Mouse (Mus musculus) intestine, postnatal 0 days (tissue): ENCODE measurements around the gene Ap5z1. TPM values are rescaled to one million over a fixed set of nuclear protein-coding genes. Genes with fewer than 3 reads are reported as not detected.

ENCODE experiments used
- ATAC-seq: fragments of 200-750 bp; cut with Nextera tagmentation; 2 replicates; pipeline ENCODE4 v1.8.0; 2017; ENCODE audit warnings: mild to moderate bottlenecking, moderate TSS enrichment, moderate library complexity
- H3K27ac ChIP-seq: fragments of 300-500 bp; sonication (generic); 2 replicates; pipeline ENCODE4 v1.5.1; 2014; ENCODE audit warnings: mild to moderate bottlenecking, low read depth, low read length, moderate library complexity
- H3K27me3 ChIP-seq: fragments of 300-500 bp; sonication (generic); replicated peaks from 2 replicates; pipeline ENCODE4 v1.6.1; 2014; ENCODE audit warnings: low read length, mixed read lengths; ENCODE audit not compliant: control insufficient read depth, insufficient read depth
- H3K36me3 ChIP-seq: fragments of 300-500 bp; sonication (generic); 2 replicates; pipeline ENCODE4 v1.6.1; 2014; ENCODE audit warnings: mild to moderate bottlenecking, moderate library complexity; ENCODE audit not compliant: control insufficient read depth, insufficient read depth
- H3K4me1 ChIP-seq: fragments of 300-500 bp; sonication (generic); replicated peaks from 2 replicates; pipeline ENCODE4 v1.6.1; 2014; ENCODE audit warnings: antibody characterized with exemption, low read length, mixed read lengths; ENCODE audit not compliant: control insufficient read depth, insufficient read depth
- H3K4me2 ChIP-seq: fragments of 300-500 bp; sonication (generic); replicated peaks from 2 replicates; pipeline ENCODE4 v1.6.1; 2014; ENCODE audit warnings: low read depth, mild to moderate bottlenecking, moderate library complexity
- H3K4me3 ChIP-seq: fragments of 300-500 bp; sonication (generic); 2 replicates; pipeline ENCODE4 v1.5.1; 2014; ENCODE audit warnings: low read depth, low read length
- H3K9ac ChIP-seq: fragments of 300-500 bp; sonication (generic); 2 replicates; pipeline ENCODE4 v1.6.1; 2014; ENCODE audit warnings: mild to moderate bottlenecking, low read depth, low read length
- H3K9me3 ChIP-seq: fragments of 300-500 bp; sonication (generic); 2 replicates; pipeline ENCODE4 v1.6.1; 2016; ENCODE audit warnings: mixed run types; ENCODE audit not compliant: control insufficient read depth
- CTCF ChIP-seq: sonication (generic); IDR thresholded peaks from 2 replicates; pipeline ENCODE4 v1.5.1; 2016; ENCODE audit warnings: low read depth, mild to moderate bottlenecking, control low read depth, antibody characterized with exemption, moderate library complexity
- WGBS: fragments of 180-500 bp; shearing (Covaris S2); extraction: QIAGEN DNeasy Blood & Tissue Kit; methylation state at CpG from one replicate; pipeline ENCODE4 v1.1.7; 2014; 5-methylcytosine and 5-hydroxymethylcytosine counted together
- polyA plus RNA-seq: library from polyadenylated mRNA; unstranded; fragments of >200 nt; fragmentation: Nextera tagmentation; extraction: Ambion mirVana; gene quantifications from 2 replicates; pipeline ENCODE4 v1.2.1, GENCODE M21; 2015

The Ap5z1 gene
- polyA plus RNA-seq, 1 experiment from 2014 or later, result 9.0 TPM

DNA sequence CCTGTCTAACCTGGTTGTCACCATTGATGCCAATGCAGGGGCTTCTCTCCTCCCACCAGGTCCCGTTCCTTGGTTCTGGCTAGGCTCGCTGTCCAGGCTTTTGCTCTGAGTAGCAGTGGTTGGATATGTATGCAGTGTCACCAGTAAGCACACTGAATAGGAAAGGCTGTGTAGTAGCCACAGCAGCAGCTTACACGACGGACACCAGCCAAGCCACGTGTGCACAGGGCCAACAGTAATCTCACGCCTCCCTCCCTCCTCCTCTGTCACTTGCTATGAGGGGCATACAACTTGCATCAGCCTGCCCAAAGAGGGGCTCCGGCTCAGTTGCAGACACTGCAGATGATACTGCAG lies 46.3 kb downstream of the Ap5z1 start:
- H3K9ac ChIP-seq, result no peak overlapping the region

DNA sequence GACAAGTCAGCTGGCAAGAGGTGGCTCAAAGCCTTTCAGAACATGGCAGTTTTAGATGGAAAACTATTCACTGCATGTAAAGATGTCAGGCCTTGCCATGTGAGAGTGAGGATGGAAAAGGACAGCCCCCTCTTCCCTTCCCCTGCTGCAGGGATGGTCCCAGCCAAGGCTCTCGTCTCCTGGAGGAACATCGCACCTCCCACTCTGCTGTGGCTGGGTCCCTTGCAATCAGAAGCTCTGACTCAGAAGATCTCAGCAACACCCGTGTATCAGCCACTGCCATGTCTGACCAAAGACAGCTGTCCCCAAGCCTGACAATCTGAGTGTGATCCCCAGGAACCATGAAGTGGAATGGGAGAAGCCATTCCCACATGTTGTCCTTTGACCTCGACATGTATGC lies 48.4 kb downstream of the Ap5z1 start:
- H3K27ac ChIP-seq, result no peak overlapping the region

More for the DNA sequence above, 46.3 kb downstream of the Ap5z1 start:
- no peak overlapping the region for H3K4me2 ChIP-seq
- ATAC-seq, result no peak
- no peaks in the 10 kb centered on the region for H3K9me3 ChIP-seq
- no peaks in the 10 kb centered on the region for H3K36me3 ChIP-seq
- no peak for TF ChIP-seq CTCF
- no peaks in the 10 kb centered on the region for H3K4me1 ChIP-seq
- no peaks in the 10 kb centered on the region for H3K27me3 ChIP-seq
- WGBS, result 73% methylated on average over 7 of the region's 7 CpGs
- no peak overlapping the region for H3K27ac ChIP-seq
- no peak overlapping the region for H3K4me3 ChIP-seq

DNA sequence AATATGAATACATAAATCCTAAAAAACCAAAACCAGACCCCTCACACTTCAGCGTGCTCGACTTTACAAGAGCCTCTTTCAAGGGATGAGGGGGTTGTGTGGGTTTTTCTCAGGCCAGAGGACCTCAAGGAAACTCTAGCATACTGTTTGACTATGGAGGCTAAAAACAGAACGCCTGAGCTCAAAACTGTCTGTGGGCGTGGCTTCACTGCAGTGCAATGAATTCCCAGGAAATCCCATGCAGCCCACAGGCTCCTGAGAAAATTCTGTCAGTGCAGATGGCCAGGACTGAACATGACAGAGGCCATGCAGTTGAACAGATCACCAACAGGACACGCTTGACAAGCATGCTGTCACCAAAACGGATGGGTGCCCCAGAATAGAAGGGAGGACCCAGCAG lies 55.2 kb downstream of the Ap5z1 start:
- ATAC-seq, result no peak
- H3K9ac ChIP-seq, result no peak overlapping the region
- no peak overlapping the region for H3K27ac ChIP-seq
- H3K9me3 ChIP-seq, result no peaks in the 10 kb centered on the region
- no peaks in the 10 kb centered on the region for H3K27me3 ChIP-seq
- H3K4me3 ChIP-seq, result no peak overlapping the region
- no peak for TF ChIP-seq CTCF
- WGBS, result 51% methylated on average over 6 of the region's 6 CpGs
- H3K4me2 ChIP-seq, result no peak overlapping the region
- no peaks in the 10 kb centered on the region for H3K36me3 ChIP-seq
- H3K4me1 ChIP-seq, result no peaks in the 10 kb centered on the region

More for the DNA sequence above, 48.4 kb downstream of the Ap5z1 start:
- no peak for ATAC-seq
- 72% methylated on average over 4 of the region's 4 CpGs for WGBS
- Histone ChIP-seq H3K27me3 (no peaks in the 10 kb centered on the region), H3K36me3 (no peaks in the 10 kb centered on the region), H3K9ac (no peak overlapping the region), H3K4me2 (no peak overlapping the region), H3K4me3 (no peak overlapping the region), H3K9me3 (no peaks in the 10 kb centered on the region), H3K4me1 (no peaks in the 10 kb centered on the region)
- TF ChIP-seq CTCF, result no peak

DNA sequence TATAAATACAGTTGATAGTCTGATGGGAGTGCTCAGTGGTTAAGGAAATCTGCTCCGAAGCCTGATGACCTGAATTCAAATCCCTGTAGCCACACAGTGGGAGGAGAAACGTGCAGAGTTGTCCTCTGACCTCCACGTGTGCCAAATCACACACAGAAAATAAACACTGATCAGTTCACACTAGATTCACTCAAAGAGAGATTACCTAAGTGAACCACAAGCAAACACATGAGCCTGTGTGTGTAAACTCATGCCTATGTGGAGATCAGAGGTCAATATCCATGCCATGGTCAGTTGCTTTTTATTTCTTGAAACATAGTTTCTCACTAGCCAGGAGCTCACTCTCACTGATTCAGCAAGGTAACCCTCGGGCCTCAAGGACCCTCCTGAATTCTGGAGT lies 56.6 kb downstream of the Ap5z1 start:
- WGBS, result 63% methylated on average over 4 of the region's 4 CpGs

DNA sequence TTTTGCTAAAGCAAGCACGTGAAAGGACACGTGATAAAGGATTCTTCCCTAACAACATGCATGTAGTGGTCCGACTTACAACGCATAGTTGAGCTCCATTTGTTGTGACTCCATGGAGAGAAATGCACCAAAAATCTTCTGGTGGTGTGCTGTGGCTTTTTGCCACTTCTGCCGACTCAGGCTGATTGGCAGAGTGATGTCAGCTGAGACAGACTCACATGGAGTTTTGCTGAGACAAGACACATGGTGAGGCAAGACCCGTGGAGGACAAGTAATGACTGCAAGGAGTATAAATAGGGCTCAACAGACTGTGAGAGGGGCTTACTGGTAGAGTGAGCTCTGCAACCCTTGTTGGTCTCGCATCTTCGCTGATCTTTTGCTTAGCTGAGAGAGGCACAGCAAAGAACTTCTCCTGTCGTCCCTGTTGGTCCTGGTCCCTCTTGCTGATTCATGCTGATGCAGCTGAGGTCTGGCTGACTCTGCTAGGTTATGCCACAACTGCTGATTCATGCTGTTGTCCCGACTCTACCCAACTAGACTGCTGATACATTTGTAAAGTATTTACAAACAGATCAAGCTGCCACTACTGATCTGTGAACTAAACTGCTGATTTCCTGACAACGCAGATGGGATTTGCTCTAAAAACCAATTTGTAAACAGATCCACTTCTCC lies 57.6 kb downstream of the Ap5z1 start:
- no peak for ATAC-seq
- Histone ChIP-seq H3K9me3 (no peaks in the 10 kb centered on the region), H3K4me1 (no peaks in the 10 kb centered on the region), H3K27ac (no peak overlapping the region), H3K27me3 (no peaks in the 10 kb centered on the region), H3K36me3 (no peaks in the 10 kb centered on the region), H3K4me3 (no peak overlapping the region), H3K9ac (no peak overlapping the region), H3K4me2 (no peak overlapping the region)
- WGBS, result 81% methylated on average over 11 of the region's 11 CpGs
- TF ChIP-seq CTCF, result no peak

More for the DNA sequence above, 56.6 kb downstream of the Ap5z1 start:
- Histone ChIP-seq H3K4me1 (no peaks in the 10 kb centered on the region), H3K4me2 (no peak overlapping the region), H3K4me3 (no peak overlapping the region), H3K27me3 (no peaks in the 10 kb centered on the region), H3K9ac (no peak overlapping the region), H3K36me3 (no peaks in the 10 kb centered on the region), H3K27ac (no peak overlapping the region), H3K9me3 (no peaks in the 10 kb centered on the region)
- ATAC-seq, result no peak
- no peak for TF ChIP-seq CTCF

DNA sequence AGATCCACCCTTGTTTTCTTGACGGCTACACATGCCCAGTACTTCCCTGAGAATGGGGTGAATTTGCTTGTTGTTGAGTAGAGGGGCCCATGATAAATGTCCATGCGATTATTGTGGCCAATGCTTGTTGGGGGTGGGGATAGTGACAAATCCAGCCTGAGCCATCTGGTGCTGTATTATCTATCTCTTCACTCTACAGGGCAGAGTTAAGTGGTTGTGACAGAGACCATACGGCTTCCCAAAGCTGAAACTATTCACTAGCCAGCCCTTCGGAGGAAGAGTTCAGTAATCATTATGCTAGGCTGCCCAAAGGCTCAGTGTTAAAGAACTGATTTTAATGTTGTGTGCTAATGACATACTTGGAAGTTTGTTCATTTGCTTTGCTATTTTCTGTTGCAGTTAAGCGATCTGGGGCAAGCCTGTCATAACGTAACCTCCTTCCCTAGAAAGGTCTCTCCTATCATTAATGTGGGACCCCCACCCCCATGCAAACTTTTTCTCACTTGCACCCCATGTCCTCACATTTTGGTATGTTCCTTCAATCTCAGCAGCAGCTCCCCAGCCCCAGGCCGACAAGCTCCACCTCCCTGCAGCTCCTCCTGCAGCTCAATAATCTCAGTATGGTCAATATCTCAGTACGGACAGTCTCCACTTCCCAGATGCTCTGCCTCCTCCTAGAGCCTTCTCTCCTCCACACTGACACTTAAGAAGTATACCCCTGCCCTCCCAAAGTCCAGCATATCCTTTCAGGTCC lies 61.1 kb downstream of the Ap5z1 start:
- no peak for TF ChIP-seq CTCF
- Histone ChIP-seq H3K4me3 (no peak overlapping the region), H3K9ac (no peak overlapping the region), H3K27me3 (peaks cover 12% of the 10 kb centered on the region), H3K36me3 (no peaks in the 10 kb centered on the region), H3K4me2 (no peak overlapping the region), H3K4me1 (no peaks in the 10 kb centered on the region), H3K27ac (no peak overlapping the region), H3K9me3 (no peaks in the 10 kb centered on the region)
- 67% methylated on average over 8 of the region's 8 CpGs for WGBS
- no peak for ATAC-seq

Other genes with a start within 250 kb of the Ap5z1 start
- 2.6 and 4.5 TPM in 2 replicates for gene Foxk1, start 62.4 kb upstream of the Ap5z1 start, polyA plus RNA-seq
- gene Papolb, start 66.1 kb downstream of the Ap5z1 start, polyA plus RNA-seq, result not detected in 2 replicates
- gene Radil, start 87.2 kb downstream of the Ap5z1 start, polyA plus RNA-seq, result 0.55 and 0.58 TPM in 2 replicates
- gene Mmd2, start 144.9 kb downstream of the Ap5z1 start, polyA plus RNA-seq, result 0.52 and 0.63 TPM in 2 replicates
- gene Wipi2, start 163.8 kb downstream of the Ap5z1 start, polyA plus RNA-seq, result 25.5 and 29.4 TPM in 2 replicates
- 2.9 and 3.5 TPM in 2 replicates for gene Slc29a4, start 228.6 kb downstream of the Ap5z1 start, polyA plus RNA-seq